Mouse (Mus musculus) liver, postnatal 0 days (tissue): ENCODE measurements around the gene Abi3. TPM values are rescaled to one million over a fixed set of nuclear protein-coding genes. Genes with fewer than 3 reads are reported as not detected.
A peak's percentile ranks its signal among the peaks of the same experiment; 100 is the strongest.

Source experiments
- ATAC-seq: fragments of 200-750 bp; cut with Nextera tagmentation; 2 replicates; pipeline ENCODE4 v1.8.0; 2017; ENCODE audit warnings: mild to moderate bottlenecking, moderate library complexity
- DNase-seq: peaks from one replicate; pipeline ENCODE4 v3.0.0-alpha.2; 2016
- H3K27ac ChIP-seq: fragments of 300-500 bp; sonication (generic); 2 replicates; pipeline ENCODE4 v1.5.1; 2014; ENCODE audit warnings: antibody characterized with exemption, moderate library complexity, mild to moderate bottlenecking, low read depth
- H3K27me3 ChIP-seq: fragments of 300-500 bp; sonication (generic); 2 replicates; pipeline ENCODE4 v1.6.1; 2014; ENCODE audit warnings: low read length, control low read depth, mixed read lengths; ENCODE audit not compliant: insufficient read depth
- H3K36me3 ChIP-seq: fragments of 300-500 bp; sonication (generic); replicated peaks from 2 replicates; pipeline ENCODE4 v1.6.1; 2014; ENCODE audit warnings: mild to moderate bottlenecking, control low read depth, low read length, moderate library complexity, mixed read lengths; ENCODE audit not compliant: insufficient read depth
- H3K4me1 ChIP-seq: fragments of 300-500 bp; sonication (generic); 2 replicates; pipeline ENCODE4 v1.6.1; 2014; ENCODE audit warnings: antibody characterized with exemption, mild to moderate bottlenecking, control low read depth; ENCODE audit not compliant: insufficient read depth
- H3K4me2 ChIP-seq: fragments of 300-500 bp; sonication (generic); 2 replicates; pipeline ENCODE4 v1.6.1; 2014; ENCODE audit warnings: low read depth, mild to moderate bottlenecking, low read length, moderate library complexity, mixed read lengths
- H3K4me3 ChIP-seq: fragments of 300-500 bp; sonication (generic); 2 replicates; pipeline ENCODE4 v1.5.1; 2014; ENCODE audit warnings: low read depth, low read length
- H3K9ac ChIP-seq: fragments of 300-500 bp; sonication (generic); replicated peaks from 2 replicates; pipeline ENCODE4 v1.6.1; 2014; ENCODE audit warnings: mild to moderate bottlenecking, moderate library complexity
- H3K9me3 ChIP-seq: fragments of 300-500 bp; sonication (generic); 2 replicates; pipeline ENCODE4 v1.6.1; 2016; ENCODE audit warnings: mild to moderate bottlenecking, control low read depth, low read length, mixed read lengths
- CTCF ChIP-seq: sonication (generic); IDR thresholded peaks from 2 replicates; pipeline ENCODE4 v1.5.1; 2016; ENCODE audit warnings: antibody characterized with exemption, low read depth
- EP300 ChIP-seq: IDR thresholded peaks from 2 replicates; pipeline ENCODE4 v1.6.1; 2016; ENCODE audit warnings: antibody characterized with exemption, low read depth, mild to moderate bottlenecking
- WGBS: fragments of 180-500 bp; shearing (Covaris S2); extraction: QIAGEN DNeasy Blood & Tissue Kit; methylation state at CpG from one replicate; pipeline ENCODE4 v1.1.7; 2014; ENCODE audit not compliant: insufficient replicate concordance; 5-methylcytosine and 5-hydroxymethylcytosine counted together
- polyA plus RNA-seq: library from polyadenylated mRNA; unstranded; fragments of >200 nt; fragmentation: Nextera tagmentation; extraction: Ambion mirVana; gene quantifications from 2 replicates; pipeline ENCODE4 v1.2.1, GENCODE M21; 2015

Abi3 gene
- polyA plus RNA-seq, 1 experiment from 2014 or later = 9.8 TPM

GRCm38 (mm10) chr11:95841498-95841830 lies 812 bp downstream of the Abi3 start:
- no peaks in the 10 kb centered on the region for H3K36me3 ChIP-seq
- H3K4me1 ChIP-seq = peaks cover 42% of the 10 kb centered on the region
- H3K4me3 ChIP-seq = peak overlapping the region; percentile 48
- DNase-seq (no peak), ATAC-seq (no peak)
- TF ChIP-seq EP300 = no peak
- no peak for TF ChIP-seq CTCF
- no peaks in the 10 kb centered on the region for H3K9me3 ChIP-seq
- peak overlapping the region; percentile 58 for H3K4me2 ChIP-seq
- H3K9ac ChIP-seq = peak overlapping the region; percentile 55
- WGBS = 32% methylated on average over 10 of the region's 10 CpGs
- H3K27ac ChIP-seq = peak overlapping the region; percentile 86
- H3K27me3 ChIP-seq = no peaks in the 10 kb centered on the region

- no peak for DNase-seq
- H3K4me2 ChIP-seq = peak overlapping the region; percentile 58
- H3K9ac ChIP-seq = peak overlapping the region; percentile 55; the same call in 1 of the 2 replicates
- no peak for ATAC-seq
- H3K27me3 ChIP-seq = no peaks in the 10 kb centered on the region
- H3K4me3 ChIP-seq = peak overlapping the region; percentile 48
- H3K4me1 ChIP-seq = peaks cover 48% of the 10 kb centered on the region
- peak overlapping the region; percentile 86; the same call in 1 of the 2 replicates for H3K27ac ChIP-seq
- H3K9me3 ChIP-seq = no peaks in the 10 kb centered on the region
- WGBS = 55% methylated on average over 5 of the region's 5 CpGs
- no peaks in the 10 kb centered on the region for H3K36me3 ChIP-seq
- TF ChIP-seq CTCF (no peak), EP300 (no peak)
Measured at GRCm38 (mm10) chr11:95840694-95841497, 1.4 kb downstream of the Abi3 start.

- no peak for ATAC-seq
- Histone ChIP-seq H3K27ac (peak overlapping the region; percentile 25), H3K27me3 (no peaks in the 10 kb centered on the region), H3K36me3 (no peaks in the 10 kb centered on the region), H3K9me3 (no peaks in the 10 kb centered on the region), H3K9ac (no peak overlapping the region), H3K4me1 (peaks cover 54% of the 10 kb centered on the region), H3K4me2 (peak overlapping the region; percentile 14; the same call in 1 of the 2 replicates), H3K4me3 (no peak overlapping the region)
- WGBS = 63% methylated on average over 8 of the region's 8 CpGs
- no peak for DNase-seq
- TF ChIP-seq EP300 (no peak), CTCF (no peak)
Measured at GRCm38 (mm10) chr11:95838999-95839868, 3.0 kb downstream of the Abi3 start.

GRCm38 (mm10) chr11:95838598-95838997 lies 3.7 kb downstream of the Abi3 start:
- peaks cover 59% of the 10 kb centered on the region for H3K4me1 ChIP-seq
- no peak for TF ChIP-seq EP300
- TF ChIP-seq CTCF = no peak
- no peak overlapping the region for H3K9ac ChIP-seq
- no peak overlapping the region for H3K4me3 ChIP-seq
- peak overlapping the region; percentile 0; the same call in 1 of the 2 replicates for H3K4me2 ChIP-seq
- 0 out of 2 replicates have a peak, but pooled peaks cover under 1% of the 10 kb centered on the region for H3K27me3 ChIP-seq
- no peaks in the 10 kb centered on the region for H3K36me3 ChIP-seq
- no peaks in the 10 kb centered on the region for H3K9me3 ChIP-seq
- H3K27ac ChIP-seq = peak overlapping the region; percentile 25; the same call in 1 of the 2 replicates
- WGBS = 57% methylated on average over 4 of the region's 4 CpGs
- no peak for ATAC-seq
- no peak for DNase-seq

- Histone ChIP-seq H3K9me3 (no peaks in the 10 kb centered on the region), H3K4me1 (peaks cover 57% of the 10 kb centered on the region), H3K27ac (0 out of 2 replicates have a peak within 1 kb of the TSS, but pooled peaks have one; percentile 74), H3K4me3 (no peak within 1 kb of the TSS), H3K36me3 (0 out of 2 replicates have a peak, but pooled peaks cover 4% of the 10 kb centered on the region), H3K4me2 (peak within 1 kb of the TSS; percentile 7; the same call in 1 of the 2 replicates), H3K9ac (no peak within 1 kb of the TSS), H3K27me3 (peaks cover 16% of the 10 kb centered on the region)
- WGBS = 67% methylated on average over 10 of the region's 10 CpGs
- no peak for ATAC-seq
- no peak for TF ChIP-seq EP300
- TF ChIP-seq CTCF = no peak
- peak; percentile 50 for DNase-seq
Measured at GRCm38 (mm10) chr11:95837059-95837458, 5.2 kb downstream of the Abi3 start, which contains the start of gene Gngt2. Gene Gngt2 (plus strand): TSS chr11:95837216.

- no peak for ATAC-seq
- no peak overlapping the region for H3K4me3 ChIP-seq
- H3K9me3 ChIP-seq = no peaks in the 10 kb centered on the region
- H3K27ac ChIP-seq = no peak overlapping the region
- no peak overlapping the region for H3K9ac ChIP-seq
- no peak overlapping the region for H3K4me2 ChIP-seq
- no peak for DNase-seq
- TF ChIP-seq EP300 = no peak
- no peak for TF ChIP-seq CTCF
- WGBS = 66% methylated on average over 6 of the region's 6 CpGs
- H3K4me1 ChIP-seq = peaks cover 56% of the 10 kb centered on the region
- 0 out of 2 replicates have a peak, but pooled peaks cover 5% of the 10 kb centered on the region for H3K36me3 ChIP-seq
- peaks cover 22% of the 10 kb centered on the region for H3K27me3 ChIP-seq
Measured at GRCm38 (mm10) chr11:95836433-95836832, 5.8 kb downstream of the Abi3 start.
